Mouse (Mus musculus) hindbrain, embryonic 11.5 days (tissue): ENCODE results near the gene Nfs1. TPM values are rescaled to one million over a fixed set of nuclear protein-coding genes. Genes with fewer than 3 reads are reported as not detected.

Experiments
- ATAC-seq: fragments of 200-750 bp; cut with Nextera tagmentation; 2 replicates; pipeline ENCODE4 v1.8.0; 2017; ENCODE audit warnings: mild to moderate bottlenecking, moderate TSS enrichment, moderate library complexity; ENCODE audit not compliant: low FRiP score
- DNase-seq: peaks from one replicate; pipeline ENCODE4 v3.0.0-alpha.2; 2015; ENCODE audit warnings: low spot score
- H3K27ac ChIP-seq: fragments of 300-500 bp; sonication (generic); 2 replicates; pipeline ENCODE4 v1.5.1; 2014; ENCODE audit warnings: mild to moderate bottlenecking, low read depth, low read length
- H3K27me3 ChIP-seq: fragments of 300-500 bp; sonication (generic); 2 replicates; pipeline ENCODE4 v1.6.1; 2014; ENCODE audit warnings: mild to moderate bottlenecking, low read length, moderate library complexity, mixed read lengths; ENCODE audit not compliant: control insufficient read depth, insufficient read depth
- H3K36me3 ChIP-seq: fragments of 300-500 bp; sonication (generic); 2 replicates; pipeline ENCODE4 v1.6.1; 2014; ENCODE audit warnings: mild to moderate bottlenecking, low read length, moderate library complexity, mixed read lengths; ENCODE audit not compliant: control insufficient read depth, insufficient read depth
- H3K4me1 ChIP-seq: fragments of 300-500 bp; sonication (generic); replicated peaks from 2 replicates; pipeline ENCODE4 v1.6.1; 2014; ENCODE audit warnings: low read length, mixed read lengths; ENCODE audit not compliant: control insufficient read depth, insufficient read depth
- H3K4me2 ChIP-seq: fragments of 300-500 bp; sonication (generic); replicated peaks from 2 replicates; pipeline ENCODE4 v1.6.1; 2014; ENCODE audit warnings: mild to moderate bottlenecking, low read depth, low read length
- H3K4me3 ChIP-seq: fragments of 300-500 bp; sonication (generic); 2 replicates; pipeline ENCODE4 v1.5.1; 2014; ENCODE audit warnings: low read depth, low read length
- H3K9ac ChIP-seq: fragments of 300-500 bp; sonication (generic); 2 replicates; pipeline ENCODE4 v1.6.1; 2014; ENCODE audit warnings: low read depth, low read length
- H3K9me3 ChIP-seq: fragments of 300-500 bp; sonication (generic); 2 replicates; pipeline ENCODE4 v1.6.1; 2016; ENCODE audit warnings: low read length; ENCODE audit not compliant: control insufficient read depth
- WGBS: fragments of 180-500 bp; shearing (Covaris S2); extraction: QIAGEN DNeasy Blood & Tissue Kit; methylation state at CpG from one replicate; pipeline ENCODE4 v1.1.7; 2014; 5-methylcytosine and 5-hydroxymethylcytosine counted together
- polyA plus RNA-seq: library from polyadenylated mRNA; unstranded; fragments of >200 nt; fragmentation: Nextera tagmentation; extraction: Ambion mirVana; gene quantifications from 2 replicates; pipeline ENCODE4 v1.2.1, GENCODE M21; 2014

The Nfs1 gene
- polyA plus RNA-seq, 1 experiment from 2014 or later = 37.7 TPM

DNA sequence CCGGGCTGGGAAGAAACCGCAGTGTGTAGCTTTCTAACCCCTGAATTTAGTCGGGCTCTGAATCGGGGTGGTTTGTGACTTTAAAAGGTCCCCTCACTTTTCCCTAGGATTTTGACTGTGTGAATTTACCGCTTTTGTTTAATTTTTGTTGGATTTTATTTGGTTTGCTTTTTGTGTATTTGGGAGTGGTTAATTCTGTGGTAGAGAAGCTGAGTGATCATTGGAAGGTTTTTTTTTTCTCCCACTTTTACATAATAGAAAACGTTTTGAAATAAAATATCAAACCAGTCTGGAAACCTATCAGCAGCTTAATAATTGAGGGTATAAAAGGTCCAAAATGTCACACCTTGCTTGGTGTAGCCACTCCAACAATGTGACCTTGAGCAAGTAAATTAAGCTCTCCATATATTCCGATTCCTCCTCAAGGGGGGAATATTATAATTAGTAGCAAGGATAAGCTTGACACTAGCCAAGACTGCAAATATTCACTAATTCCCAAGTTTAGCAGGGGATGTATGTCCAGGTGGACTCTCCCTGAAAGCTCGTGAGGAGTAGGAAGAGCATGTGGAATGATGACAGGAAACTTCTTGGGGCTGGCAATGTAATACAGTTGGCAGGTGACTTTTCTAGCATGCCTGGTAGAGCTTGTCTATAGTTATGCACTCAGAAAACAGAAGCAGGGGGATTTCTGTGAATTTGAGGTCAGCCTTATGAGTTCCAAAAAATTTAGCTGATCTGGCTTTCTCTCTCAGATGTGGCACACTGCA lies 37.0 kb upstream of the Nfs1 start:
- peak overlapping the region; percentile 100 for H3K9ac ChIP-seq
- DNase-seq (no peak), ATAC-seq (no peak)
- peak overlapping the region; percentile 59 for H3K4me2 ChIP-seq
- no peaks in the 10 kb centered on the region for H3K9me3 ChIP-seq
- H3K27ac ChIP-seq = peak overlapping the region; percentile 97
- H3K27me3 ChIP-seq = no peaks in the 10 kb centered on the region
- 18% methylated on average over 8 of the region's 8 CpGs for WGBS
- peaks cover 2% of the 10 kb centered on the region for H3K4me1 ChIP-seq
- H3K36me3 ChIP-seq = peaks cover 2% of the 10 kb centered on the region; the same call in 1 of the 2 replicates
- H3K4me3 ChIP-seq = peak overlapping the region; percentile 99

DNA sequence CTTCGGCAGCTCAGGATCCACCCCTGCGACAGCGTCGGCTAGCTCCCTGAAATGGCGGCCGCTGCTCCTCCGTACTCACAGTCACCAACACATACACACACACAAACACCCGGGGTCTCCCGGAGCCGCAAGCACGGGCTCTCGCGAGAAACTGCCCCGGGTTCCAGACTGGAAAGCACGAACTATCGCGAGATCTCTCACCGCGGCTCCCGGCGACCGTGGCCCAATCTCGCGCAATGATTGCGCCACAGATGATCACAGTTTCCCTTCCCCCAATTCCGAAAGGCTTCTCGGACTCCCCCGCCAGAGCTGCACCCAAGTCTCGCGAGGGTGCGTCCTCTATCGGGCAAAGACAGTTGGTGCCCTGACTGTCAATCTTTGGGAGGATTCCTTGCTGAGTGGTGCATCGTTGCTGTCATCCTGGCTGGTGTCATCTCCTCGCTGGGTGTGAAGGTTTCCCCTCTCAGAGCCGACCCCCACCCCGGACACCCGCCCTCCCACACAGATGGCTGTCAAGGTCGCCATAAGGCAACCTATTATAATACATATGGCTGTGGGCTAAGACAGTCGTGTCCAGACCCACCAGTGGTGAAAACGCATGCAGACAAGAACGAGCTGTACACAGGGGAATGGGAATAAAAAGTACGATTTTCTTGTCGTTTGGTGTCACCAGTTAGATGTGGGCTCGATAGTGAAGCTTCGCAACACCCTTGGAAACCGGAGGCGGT lies 36.3 kb upstream of the Nfs1 start, which contains the start of gene Rbm39:
TSS of gene Rbm39 (minus strand) at position 145 of the 728 bp plus-strand sequence.
- DNase-seq = peak; percentile 100
- no peaks in the 10 kb centered on the region for H3K9me3 ChIP-seq
- peak within 1 kb of the TSS; percentile 84 for H3K4me2 ChIP-seq
- peak within 1 kb of the TSS; percentile 97 for H3K27ac ChIP-seq
- under 1% methylated on average over 47 of the region's 47 CpGs for WGBS
- peak within 1 kb of the TSS; percentile 99 for H3K4me3 ChIP-seq
- no peaks in the 10 kb centered on the region for H3K27me3 ChIP-seq
- H3K4me1 ChIP-seq = peaks cover 2% of the 10 kb centered on the region
- peaks cover 2% of the 10 kb centered on the region; the same call in 1 of the 2 replicates for H3K36me3 ChIP-seq
- peak within 1 kb of the TSS; percentile 100 for H3K9ac ChIP-seq
- peak; percentile 96 for ATAC-seq

DNA sequence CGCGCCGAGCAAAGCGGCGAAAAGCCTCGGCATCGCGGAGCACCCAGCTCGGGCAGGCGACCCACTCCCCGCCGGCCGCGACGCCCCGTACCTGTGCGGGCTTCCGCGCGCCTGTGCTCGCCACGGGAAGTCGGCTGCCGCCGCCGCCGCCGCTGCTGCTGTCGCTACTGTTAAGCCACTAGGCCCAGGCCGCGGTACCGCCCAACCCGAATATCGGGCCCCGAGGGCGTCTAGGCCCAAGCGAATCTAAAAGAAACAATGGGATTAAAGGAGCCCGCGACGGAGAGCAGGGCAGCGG lies 35.8 kb upstream of the Nfs1 start:
- 0% methylated on average over 41 of the region's 41 CpGs for WGBS
- no peak overlapping the region; the same call in 1 of the 2 replicates for H3K4me2 ChIP-seq
- ATAC-seq (no peak; the same call in 1 of the 2 replicates), DNase-seq (no peak)
- H3K36me3 ChIP-seq = peaks cover 2% of the 10 kb centered on the region; the same call in 1 of the 2 replicates
- H3K27me3 ChIP-seq = no peaks in the 10 kb centered on the region
- H3K9me3 ChIP-seq = no peaks in the 10 kb centered on the region
- H3K9ac ChIP-seq = peak overlapping the region; percentile 100
- peak overlapping the region; percentile 99 for H3K4me3 ChIP-seq
- H3K4me1 ChIP-seq = peaks cover 2% of the 10 kb centered on the region
- peak overlapping the region; percentile 97 for H3K27ac ChIP-seq

DNA sequence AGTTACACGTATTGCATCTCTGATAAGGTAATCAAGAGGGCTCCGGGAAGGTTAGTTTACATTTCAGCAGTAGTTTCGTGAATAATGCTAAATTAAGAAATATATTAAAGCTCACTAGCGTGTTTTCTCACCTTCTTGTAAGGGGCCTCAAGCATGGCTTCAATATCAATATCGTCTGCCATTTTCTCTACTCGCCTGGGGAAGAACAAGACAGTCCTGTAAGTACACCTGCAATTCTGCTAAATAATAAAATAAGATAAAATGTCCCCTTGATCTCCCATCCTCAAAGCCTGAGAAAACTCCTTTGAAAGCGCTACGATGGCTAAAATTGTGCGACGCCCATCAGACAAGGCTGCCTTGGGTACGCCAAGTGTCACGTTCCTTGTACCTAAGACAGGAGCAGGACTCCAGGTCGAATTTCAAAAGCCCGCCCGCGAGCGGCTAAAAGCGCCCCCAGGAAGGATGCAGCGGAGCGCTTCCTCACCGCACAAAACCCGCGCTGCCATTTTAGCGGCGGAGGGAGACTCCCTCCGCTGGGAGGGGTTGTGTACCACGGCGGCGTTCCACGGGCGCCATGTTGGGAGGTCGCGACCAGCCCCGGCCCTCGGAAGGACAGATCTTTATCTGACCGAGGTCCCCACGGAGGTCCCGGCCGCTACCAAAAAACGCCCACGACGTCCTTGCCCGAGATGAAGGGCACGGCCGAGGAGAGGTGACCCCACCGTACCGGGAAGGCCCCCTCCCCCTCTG lies 35.2 kb upstream of the Nfs1 start:
- H3K4me1 ChIP-seq = peaks cover 2% of the 10 kb centered on the region
- peak overlapping the region; percentile 100 for H3K9ac ChIP-seq
- H3K9me3 ChIP-seq = no peaks in the 10 kb centered on the region
- peak overlapping the region; percentile 84 for H3K4me2 ChIP-seq
- WGBS = 2% methylated on average over 45 of the region's 47 CpGs
- peaks cover 2% of the 10 kb centered on the region; the same call in 1 of the 2 replicates for H3K36me3 ChIP-seq
- peak; percentile 48 for ATAC-seq
- H3K4me3 ChIP-seq = peak overlapping the region; percentile 99
- H3K27me3 ChIP-seq = no peaks in the 10 kb centered on the region
- peak overlapping the region; percentile 97 for H3K27ac ChIP-seq
- DNase-seq = peak; percentile 85

DNA sequence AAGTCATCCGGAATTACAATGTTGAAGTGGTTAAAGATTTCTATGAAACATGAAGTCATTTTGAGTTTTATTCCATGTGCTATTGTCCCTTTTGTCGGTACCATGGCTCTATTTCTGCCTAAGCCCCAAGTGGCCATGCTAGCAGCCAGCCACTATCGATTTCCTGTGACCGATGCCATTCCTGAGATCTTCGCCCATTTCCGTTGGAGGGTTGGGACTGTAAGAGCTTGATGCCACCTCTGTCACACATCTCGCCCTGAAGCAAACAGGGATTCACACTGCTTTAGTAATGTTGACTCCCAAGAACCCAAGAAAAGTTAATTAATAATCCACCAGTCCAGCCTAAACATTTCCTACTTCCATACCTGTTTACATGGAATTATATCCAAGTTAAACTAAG lies 33.7 kb upstream of the Nfs1 start:
- no peak overlapping the region for H3K27ac ChIP-seq
- no peak overlapping the region for H3K4me2 ChIP-seq
- H3K9me3 ChIP-seq = no peaks in the 10 kb centered on the region
- peaks cover 2% of the 10 kb centered on the region; the same call in 1 of the 2 replicates for H3K36me3 ChIP-seq
- no peaks in the 10 kb centered on the region for H3K27me3 ChIP-seq
- 89% methylated on average over 7 of the region's 7 CpGs for WGBS
- no peak for ATAC-seq
- H3K4me1 ChIP-seq = peaks cover 2% of the 10 kb centered on the region
- H3K4me3 ChIP-seq = no peak overlapping the region; the same call in 1 of the 2 replicates
- H3K9ac ChIP-seq = no peak overlapping the region
- DNase-seq = no peak

DNA sequence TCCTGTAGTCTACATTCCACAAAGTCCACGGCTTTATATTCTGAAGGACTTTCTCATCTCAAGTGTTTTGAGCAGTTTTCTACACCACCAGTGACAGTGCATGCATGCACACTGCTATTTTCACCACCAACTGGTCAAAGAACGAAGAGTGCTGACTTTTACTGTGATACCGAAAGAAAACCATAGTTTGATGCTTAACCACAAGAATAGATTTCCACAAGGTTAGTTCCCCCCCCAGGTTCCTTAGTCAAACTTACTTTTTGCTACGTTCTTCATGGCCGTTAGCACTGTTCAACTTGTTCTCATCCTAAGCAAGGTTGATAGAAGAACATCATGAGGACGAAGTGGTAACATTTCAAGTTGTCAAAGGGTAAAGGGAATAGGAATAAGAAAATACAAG lies 33.1 kb upstream of the Nfs1 start:
- Histone ChIP-seq H3K4me3 (no peak overlapping the region; the same call in 1 of the 2 replicates), H3K4me2 (no peak overlapping the region), H3K27ac (no peak overlapping the region), H3K27me3 (no peaks in the 10 kb centered on the region), H3K36me3 (peaks cover 2% of the 10 kb centered on the region; the same call in 1 of the 2 replicates), H3K4me1 (peaks cover 2% of the 10 kb centered on the region), H3K9me3 (no peaks in the 10 kb centered on the region), H3K9ac (no peak overlapping the region)
- 93% methylated on average over 6 of the region's 6 CpGs for WGBS
- no peak for ATAC-seq
- no peak for DNase-seq

DNA sequence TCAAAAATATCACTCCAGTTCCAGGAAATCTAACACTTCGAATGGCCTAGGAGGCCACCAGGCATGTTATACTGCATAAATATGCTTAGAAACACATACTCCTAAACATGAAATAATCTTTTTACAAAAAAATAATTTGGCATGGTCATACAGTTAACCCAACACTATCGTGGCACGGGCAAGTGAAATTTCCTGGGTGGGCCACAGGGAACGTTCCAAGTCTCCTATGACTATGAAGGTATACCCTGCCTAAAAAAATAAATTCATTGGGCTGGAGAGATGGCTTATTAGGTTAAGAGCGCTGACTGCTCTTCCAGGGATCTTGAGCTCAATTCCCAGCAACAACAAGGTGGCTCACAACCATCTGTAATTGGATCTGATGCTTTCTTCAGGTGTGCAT lies 22.6 kb upstream of the Nfs1 start:
- Histone ChIP-seq H3K4me1 (no peaks in the 10 kb centered on the region), H3K27ac (no peak overlapping the region), H3K27me3 (no peaks in the 10 kb centered on the region), H3K9me3 (no peaks in the 10 kb centered on the region), H3K4me2 (no peak overlapping the region), H3K36me3 (peaks cover 10% of the 10 kb centered on the region), H3K4me3 (no peak overlapping the region), H3K9ac (no peak overlapping the region)
- no peak for ATAC-seq
- DNase-seq = no peak
- 96% methylated on average over 5 of the region's 5 CpGs for WGBS

DNA sequence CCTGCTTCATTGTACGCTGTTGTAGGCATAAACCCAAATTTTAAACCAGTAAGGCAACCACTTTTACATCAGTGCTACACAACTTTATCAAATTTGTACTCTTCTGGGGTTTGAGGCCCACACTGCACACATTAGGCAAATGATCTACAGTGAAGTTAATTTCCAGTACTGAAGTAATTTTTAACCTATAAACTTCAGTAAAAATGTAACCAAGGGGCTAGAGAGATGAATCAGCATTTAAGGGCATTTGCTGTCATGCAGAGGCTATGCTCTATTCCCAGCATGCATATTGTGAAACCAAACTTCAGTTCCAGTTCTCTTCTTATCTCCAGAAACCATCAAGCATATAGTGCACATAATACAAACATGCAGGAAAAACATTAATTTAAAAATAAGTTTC lies 21.5 kb upstream of the Nfs1 start:
- H3K27me3 ChIP-seq = no peaks in the 10 kb centered on the region
- H3K4me1 ChIP-seq = no peaks in the 10 kb centered on the region
- 100% methylated on average over 1 of the region's 1 CpGs for WGBS
- no peak overlapping the region for H3K27ac ChIP-seq
- H3K4me2 ChIP-seq = no peak overlapping the region
- no peaks in the 10 kb centered on the region for H3K9me3 ChIP-seq
- DNase-seq (no peak), ATAC-seq (no peak)
- peaks cover 10% of the 10 kb centered on the region for H3K36me3 ChIP-seq
- H3K9ac ChIP-seq = no peak overlapping the region
- H3K4me3 ChIP-seq = no peak overlapping the region
